Mouse (Mus musculus) cerebellum, postnatal 10 days (tissue): ENCODE measurements around the gene Il21.

ENCODE experiments used
- DNase-seq, 2 experiments: peaks; one replicate each; pipeline ENCODE4 v3.0.0; 2021; ENCODE audit warnings: mixed read lengths in 2 of 2

Il21 gene

GRCm38 (mm10) chr3:37185534-37185933, 46.9 kb downstream of the Il21 start:
- DNase-seq, result no peak

DNA sequence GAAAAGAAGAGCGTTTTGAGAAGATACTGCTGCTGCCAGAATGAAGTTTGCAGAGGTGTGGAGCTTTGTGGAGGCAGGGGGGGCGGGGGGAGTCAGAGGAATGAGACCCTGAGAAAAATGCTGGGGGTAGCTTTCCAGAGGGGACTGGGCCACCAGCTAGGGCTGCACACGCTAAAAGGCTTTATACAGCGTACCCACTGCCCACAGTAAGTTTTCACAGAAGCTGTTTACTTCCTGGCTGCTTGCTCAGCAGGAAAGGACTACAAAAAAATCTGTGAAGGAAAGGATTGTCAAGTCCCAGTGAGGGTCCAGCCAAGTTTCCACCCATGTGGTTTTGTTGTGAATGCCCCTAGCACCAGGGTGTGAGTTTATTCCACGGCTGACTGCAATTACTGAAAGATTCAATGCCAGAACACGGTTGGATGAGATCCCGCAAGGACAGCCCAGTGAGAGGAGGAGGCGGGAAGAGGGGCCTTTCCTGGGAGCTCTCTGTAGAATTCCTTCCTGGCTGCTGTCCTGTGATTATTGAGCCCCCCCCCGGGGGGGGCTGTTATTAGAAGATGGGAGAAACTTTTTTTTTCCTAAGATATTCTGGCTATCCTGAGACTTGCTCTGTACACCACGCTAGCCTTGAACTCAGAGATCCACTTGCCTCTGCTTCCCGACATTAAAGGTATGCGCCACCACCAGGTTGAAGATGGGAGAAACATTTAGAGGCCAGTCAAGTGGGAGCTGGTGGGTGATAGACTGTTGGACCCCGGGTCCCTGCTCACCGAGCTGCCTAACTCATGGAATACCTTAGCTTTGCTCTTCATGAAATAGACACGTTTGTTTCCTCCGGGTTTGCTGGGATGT, 49.8 kb downstream of the Il21 start:
- DNase-seq, result peak; percentile 30 to 52

- no peak for DNase-seq
These were observed 51.4 kb downstream of the Il21 start for GRCm38 (mm10) chr3:37181041-37181440.

DNA sequence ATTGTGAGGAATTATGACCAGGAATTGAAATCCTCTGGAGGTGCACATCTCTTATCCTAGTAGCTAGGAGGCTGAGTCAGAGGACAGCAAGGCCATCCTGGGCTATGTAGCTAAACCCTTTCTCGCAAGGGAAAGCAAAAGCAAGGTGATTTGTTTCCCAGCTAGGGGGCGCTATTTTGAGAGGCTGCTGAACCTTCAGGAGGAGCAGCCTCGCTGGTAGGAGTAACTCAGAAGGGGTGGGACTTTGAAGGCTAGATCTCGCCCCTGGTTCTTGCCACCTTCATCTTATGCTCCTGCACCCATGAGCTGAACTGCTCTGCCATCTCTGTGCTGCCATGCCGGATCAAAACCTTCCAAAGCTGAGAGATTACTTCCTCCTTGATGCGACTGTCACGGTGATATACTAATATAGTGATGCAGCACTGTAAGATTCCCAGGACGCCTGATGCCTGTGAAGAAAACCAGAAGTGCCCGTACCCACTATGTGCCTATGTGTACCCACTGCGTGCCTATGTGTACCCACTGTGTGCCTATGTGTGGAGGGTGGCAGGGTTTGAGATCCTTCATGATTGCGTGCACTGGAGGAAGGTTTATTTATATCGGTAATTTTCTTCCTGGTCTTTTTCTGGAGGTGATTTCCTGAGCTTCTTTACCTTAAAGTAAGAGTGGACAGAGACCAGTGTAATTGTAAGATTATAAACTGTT, 52.2 kb downstream of the Il21 start:
- DNase-seq, result peak; percentile 20 to 42

- no peak for DNase-seq
These were observed 53.0 kb downstream of the Il21 start for GRCm38 (mm10) chr3:37179472-37179871.

- no peak for DNase-seq
These were observed 57.5 kb downstream of the Il21 start for GRCm38 (mm10) chr3:37174711-37175572.

DNA sequence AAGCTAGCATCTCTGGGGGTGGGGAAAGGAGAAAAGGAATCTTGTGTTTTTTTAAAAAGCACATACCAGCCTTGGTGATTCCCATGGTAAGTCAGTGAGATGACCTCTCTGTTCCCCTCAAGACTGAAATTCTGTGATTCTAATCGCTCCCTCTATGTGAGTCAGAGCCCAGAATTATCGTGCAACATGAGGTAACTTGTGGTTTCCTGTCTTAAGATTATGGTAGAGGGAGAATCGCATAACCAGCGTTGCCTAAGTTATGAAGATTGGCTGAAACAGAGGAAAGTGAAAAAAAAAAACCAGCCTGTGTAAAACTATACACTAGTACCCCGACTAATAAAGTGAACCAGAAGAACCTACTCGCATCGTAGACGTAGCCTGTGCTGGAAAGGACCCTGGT, 59.2 kb downstream of the Il21 start:
- no peak for DNase-seq
